Mouse (Mus musculus) CD4-positive, CD25-positive, alpha-beta regulatory T cell, adult 4 months (primary cell): ENCODE measurements around the gene B4galnt2. TPM values are rescaled to one million over a fixed set of nuclear protein-coding genes. Genes with fewer than 3 reads are reported as not detected.
"Not testable (repeated sequence)": the region's sequence is repeated elsewhere in the genome, so short reads cannot be mapped to it uniquely, and the experiment has no call there.

Experiments
- ATAC-seq: one replicate; pipeline ENCODE4 v1.8.0; 2017
- polyA plus RNA-seq, 2 experiments: library from polyadenylated mRNA; unstranded; fragments of 100-300 nt; shearing (Covaris generic); gene quantifications; one replicate each; pipeline ENCODE4 v1.2.1; 2017

Gene B4galnt2
- polyA plus RNA-seq, result under 1 TPM in 1 of 2 experiments, not detected in 1; 0.19 TPM

GRCm38 (mm10) chr11:95914571-95914991 is at the start of gene B4galnt2:
Gene B4galnt2 (minus strand): TSS chr11:95914891.
- no peak for ATAC-seq

- no peak for ATAC-seq
Measured at GRCm38 (mm10) chr11:95963304-95963703, 48.6 kb upstream of the B4galnt2 start.

GRCm38 (mm10) chr11:95959152-95959551 is 44.5 kb upstream of the B4galnt2 start:
- ATAC-seq, result no peak

GRCm38 (mm10) chr11:95958251-95958650 is 43.6 kb upstream of the B4galnt2 start:
- no peak for ATAC-seq

GRCm38 (mm10) chr11:95957407-95957806 is 42.7 kb upstream of the B4galnt2 start:
- no peak for ATAC-seq

- no peak for ATAC-seq
Measured at GRCm38 (mm10) chr11:95953313-95953712, 38.6 kb upstream of the B4galnt2 start.

GRCm38 (mm10) chr11:95945838-95946472 is 31.3 kb upstream of the B4galnt2 start:
- ATAC-seq, result no peak

- ATAC-seq, result no peak
Measured at GRCm38 (mm10) chr11:95939828-95940507, 25.3 kb upstream of the B4galnt2 start.

- no peak for ATAC-seq
Measured at GRCm38 (mm10) chr11:95936409-95936808, 21.7 kb upstream of the B4galnt2 start.

- not testable (repeated sequence) for ATAC-seq
Measured at GRCm38 (mm10) chr11:95932168-95932567, 17.5 kb upstream of the B4galnt2 start.

- no peak for ATAC-seq
Measured at GRCm38 (mm10) chr11:95926398-95926797, 11.7 kb upstream of the B4galnt2 start.

GRCm38 (mm10) chr11:95925976-95926375 is 11.3 kb upstream of the B4galnt2 start:
- ATAC-seq, result no peak

- ATAC-seq, result no peak
Measured at GRCm38 (mm10) chr11:95924215-95924614, 9.5 kb upstream of the B4galnt2 start.

- ATAC-seq, result not testable (repeated sequence)
Measured at GRCm38 (mm10) chr11:95923477-95923876, 8.8 kb upstream of the B4galnt2 start.

GRCm38 (mm10) chr11:95921991-95922621 is 7.4 kb upstream of the B4galnt2 start:
- no peak for ATAC-seq

- no peak for ATAC-seq
Measured at GRCm38 (mm10) chr11:95916426-95916825, 1.7 kb upstream of the B4galnt2 start.

GRCm38 (mm10) chr11:95915006-95915710 is 467 bp upstream of the B4galnt2 start:
- ATAC-seq, result no peak

- no peak for ATAC-seq
Measured at GRCm38 (mm10) chr11:95913959-95914566, 628 bp downstream of the B4galnt2 start.

- ATAC-seq, result no peak
Measured at GRCm38 (mm10) chr11:95911579-95911978, 3.1 kb downstream of the B4galnt2 start.

GRCm38 (mm10) chr11:95907805-95908524 is 6.7 kb downstream of the B4galnt2 start:
- no peak for ATAC-seq

- ATAC-seq, result no peak
Measured at GRCm38 (mm10) chr11:95904290-95904689, 10.4 kb downstream of the B4galnt2 start.
